Mouse (Mus musculus): ENCODE measurements around the gene Sec62.
"Not testable (repeated sequence)": the region's sequence is repeated elsewhere in the genome, so short reads cannot be mapped to it uniquely, and the experiment has no call there.

Sec62 gene

DNA sequence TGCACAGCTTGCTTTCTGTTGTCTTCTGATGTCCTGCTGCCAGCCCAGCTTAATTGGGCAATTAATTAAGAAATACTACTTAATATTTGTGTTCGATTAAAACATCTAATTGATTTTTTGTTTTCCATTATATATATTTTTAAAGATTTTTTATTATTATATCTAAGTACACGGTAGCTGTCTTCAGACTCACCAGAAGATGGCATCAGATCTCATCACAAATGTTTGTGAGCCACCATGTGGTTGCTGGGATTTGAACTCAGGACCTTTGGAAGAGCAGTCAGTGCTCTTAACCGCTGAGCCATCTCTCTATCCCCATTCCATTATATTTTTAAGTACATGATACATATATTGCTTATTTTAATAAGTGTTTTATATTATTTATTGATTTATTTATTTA, 40.6 kb downstream of the Sec62 start:
- no peak for DNase-seq

DNA sequence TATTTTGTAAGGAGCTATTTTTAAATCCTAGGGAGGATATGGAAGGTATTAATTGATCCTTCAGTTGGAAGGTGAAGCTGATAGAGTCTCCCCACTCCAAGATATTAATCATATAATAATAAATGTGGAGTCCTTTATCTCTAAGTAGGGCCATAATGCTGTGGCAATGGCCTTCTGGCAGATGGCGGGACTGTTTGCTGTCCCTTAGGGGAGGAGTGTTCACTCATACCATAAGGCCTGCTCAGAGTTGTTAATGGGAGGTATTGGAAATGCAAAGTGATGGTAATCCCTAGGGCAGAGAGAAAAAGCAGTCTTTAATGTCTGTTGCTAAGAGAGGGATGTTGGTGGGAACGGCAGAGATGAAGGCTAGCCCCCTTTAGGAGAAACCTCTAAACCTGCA, 53.1 kb downstream of the Sec62 start:
- DNase-seq, result no peak

DNA sequence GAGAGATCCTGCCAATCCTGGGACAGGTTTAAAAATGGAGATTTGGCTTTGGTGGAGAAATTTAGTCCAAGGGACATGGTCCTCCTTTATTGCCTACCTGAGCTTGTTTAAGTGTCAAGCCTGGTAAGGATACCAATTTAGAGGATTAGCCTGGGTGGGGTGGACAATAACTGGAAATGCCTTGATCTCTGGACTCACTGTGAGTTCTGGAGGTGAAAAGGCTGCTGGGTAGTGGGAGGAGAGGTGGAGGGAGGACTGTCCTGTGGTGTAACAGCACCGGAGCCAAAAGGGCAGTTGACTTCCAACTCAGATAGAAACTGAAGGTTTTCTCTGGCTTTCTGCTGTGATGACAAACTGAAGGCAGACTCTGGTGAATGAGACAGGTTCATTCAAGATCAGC, 54.7 kb downstream of the Sec62 start:
- no peak for DNase-seq

DNA sequence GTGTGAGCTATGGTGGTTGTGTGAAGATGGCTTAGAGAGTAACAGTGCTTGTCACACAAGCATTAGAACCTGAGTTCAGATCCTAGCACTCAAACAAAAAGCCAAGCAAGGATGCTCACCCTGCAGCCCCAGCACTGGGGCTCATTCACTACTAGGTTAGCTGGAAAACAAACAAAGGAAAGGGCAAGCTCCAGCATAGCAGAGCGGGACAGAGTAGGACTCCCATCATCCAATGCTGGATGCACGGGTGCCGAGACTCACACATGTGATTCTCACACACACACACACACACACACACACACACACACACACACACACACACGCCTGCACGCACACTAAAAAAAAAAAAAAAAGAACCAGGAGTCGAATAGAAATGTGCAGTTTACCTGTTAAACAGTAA, 58.7 kb downstream of the Sec62 start:
- DNase-seq, result peak; percentile 25

DNA sequence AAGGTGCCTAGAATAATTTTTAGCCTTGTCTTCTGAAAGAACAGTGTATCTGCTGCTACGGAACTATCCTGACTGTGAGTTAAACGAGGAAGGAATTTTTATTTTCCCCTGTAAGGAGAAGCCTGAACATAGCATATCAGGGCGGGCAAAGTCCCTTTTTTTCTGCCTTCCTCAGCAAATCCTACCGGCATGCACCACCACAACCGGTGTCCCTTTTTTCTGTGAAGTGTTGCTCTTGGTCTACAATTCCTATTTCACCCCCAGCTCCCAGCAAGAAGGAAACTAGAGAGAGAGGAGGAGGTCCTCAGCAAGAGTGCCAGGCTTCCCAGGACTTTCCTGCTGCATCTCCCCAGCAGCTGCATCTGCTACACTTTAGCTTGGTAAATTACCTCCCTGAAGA, 60.9 kb downstream of the Sec62 start:
- peak; percentile 36 for DNase-seq

DNA sequence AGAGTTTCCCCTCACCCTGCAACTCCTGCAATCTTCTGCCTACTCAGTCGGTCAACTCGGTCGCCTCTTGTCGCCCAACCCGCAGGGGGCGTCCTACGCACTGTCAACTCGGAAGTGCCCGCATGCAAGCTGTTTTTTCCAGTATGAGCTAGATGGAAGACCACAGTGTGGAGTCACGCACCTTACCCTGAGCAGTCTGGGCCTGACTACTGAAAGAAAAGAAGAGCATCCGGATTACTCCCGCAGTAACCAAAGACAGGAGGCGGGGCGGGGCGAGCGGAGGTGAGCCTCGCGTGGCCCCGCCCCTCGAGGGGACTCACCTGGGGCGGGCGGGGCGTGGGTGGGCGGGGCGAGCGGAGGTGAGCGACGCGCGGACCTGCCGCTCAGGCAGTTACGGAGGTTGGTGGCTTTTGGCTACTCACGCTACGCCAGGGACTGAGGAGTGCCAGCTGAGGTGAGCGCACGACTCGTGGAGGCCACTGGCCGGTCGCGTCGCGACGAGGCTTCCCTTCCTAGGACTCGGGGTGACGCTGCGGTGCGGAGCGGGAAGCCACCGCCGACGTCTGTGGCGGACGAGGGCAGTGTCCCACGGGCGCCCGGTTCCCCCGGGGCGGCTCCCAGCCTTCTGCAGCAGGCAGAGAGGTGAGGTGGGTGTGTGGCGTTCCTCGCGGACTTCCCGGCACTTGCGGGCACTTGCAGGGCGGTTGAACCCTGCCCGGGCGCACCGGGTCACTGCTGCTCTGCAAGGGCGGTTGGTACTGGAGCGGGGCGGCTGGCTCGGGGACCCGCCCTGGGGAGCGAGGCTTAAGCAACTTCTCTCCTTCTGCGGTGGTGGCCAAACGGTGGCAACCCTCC, 63.2 kb downstream of the Sec62 start, which contains the start of gene Gpr160:
Gpr160 (plus strand) TSS at position 347 of the 855 bp plus-strand sequence.
- peak; percentile 86 for DNase-seq

DNA sequence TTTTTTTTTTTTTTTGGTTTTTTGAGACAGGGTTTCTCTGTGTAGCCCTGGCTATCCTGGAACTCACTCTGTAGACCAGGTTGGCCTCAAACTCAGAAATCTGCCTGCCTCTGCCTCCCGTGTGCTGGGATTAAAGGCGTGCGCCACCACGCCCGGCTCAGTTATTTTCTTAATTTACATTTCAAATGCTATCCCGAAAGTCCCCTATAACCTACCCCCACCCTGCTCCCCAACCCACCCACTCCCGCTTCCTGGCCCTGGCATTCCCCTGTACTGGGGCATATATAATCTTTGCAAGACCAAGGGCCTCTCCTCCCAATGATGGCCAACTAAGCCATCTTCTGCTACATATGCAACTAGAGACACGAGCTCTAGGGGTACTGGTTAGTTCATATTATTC, 66.9 kb downstream of the Sec62 start:
- not testable (repeated sequence) for DNase-seq

DNA sequence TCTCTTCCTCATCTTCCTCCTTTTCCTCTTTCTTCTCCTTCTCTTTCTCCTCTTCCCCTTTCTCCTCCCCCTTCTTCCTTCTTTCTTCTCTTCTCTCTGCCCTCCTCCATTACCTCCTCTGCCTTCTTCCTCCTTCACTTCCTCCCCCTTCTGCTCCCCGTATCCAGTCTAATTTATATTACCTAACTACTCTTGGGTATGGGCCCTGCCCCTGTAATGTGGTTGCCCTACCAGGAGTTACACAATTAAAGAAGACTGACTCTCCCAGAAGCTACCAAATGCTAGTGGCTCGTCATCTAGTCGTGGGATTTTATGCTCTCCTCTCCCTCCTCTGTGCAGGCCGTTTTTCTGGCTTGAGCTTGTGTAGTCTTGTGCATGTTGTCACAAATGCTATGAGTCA, 68.0 kb downstream of the Sec62 start:
- DNase-seq, result no peak

DNA sequence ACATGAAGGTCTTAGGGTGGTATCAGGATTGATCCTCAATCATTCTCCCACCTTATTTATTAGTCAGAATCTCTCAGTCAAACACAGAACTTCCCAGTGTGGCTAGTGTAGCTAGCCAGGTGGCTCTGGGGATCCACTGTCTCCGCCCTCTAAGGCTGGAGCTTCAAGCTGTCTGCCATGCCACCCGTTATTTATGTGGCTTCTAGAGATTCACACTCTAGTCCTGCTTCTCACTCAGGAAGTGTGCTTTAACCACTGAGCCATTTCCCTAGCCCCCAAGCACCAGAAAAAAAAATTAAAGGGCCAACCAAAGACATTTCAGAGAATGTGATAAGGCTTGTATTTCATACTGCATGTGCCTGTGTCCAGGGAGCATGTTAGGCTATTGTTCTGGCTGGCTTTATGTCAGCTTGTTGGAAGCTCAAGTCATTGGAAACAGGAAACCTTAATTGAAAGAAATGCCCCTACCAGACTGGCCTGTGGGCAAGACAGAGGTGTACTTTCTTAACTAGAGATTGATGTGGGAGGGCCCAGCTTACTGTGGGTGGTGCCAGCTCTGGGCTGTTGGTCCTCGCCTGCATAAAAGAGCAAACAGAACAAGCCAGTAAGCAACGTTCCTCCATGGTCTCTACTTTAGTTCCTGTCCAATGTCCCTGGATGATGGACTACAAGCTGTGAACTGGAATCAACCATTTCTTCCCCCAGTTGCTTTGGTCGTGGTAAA, 71.2 kb downstream of the Sec62 start:
- DNase-seq, result no peak

DNA sequence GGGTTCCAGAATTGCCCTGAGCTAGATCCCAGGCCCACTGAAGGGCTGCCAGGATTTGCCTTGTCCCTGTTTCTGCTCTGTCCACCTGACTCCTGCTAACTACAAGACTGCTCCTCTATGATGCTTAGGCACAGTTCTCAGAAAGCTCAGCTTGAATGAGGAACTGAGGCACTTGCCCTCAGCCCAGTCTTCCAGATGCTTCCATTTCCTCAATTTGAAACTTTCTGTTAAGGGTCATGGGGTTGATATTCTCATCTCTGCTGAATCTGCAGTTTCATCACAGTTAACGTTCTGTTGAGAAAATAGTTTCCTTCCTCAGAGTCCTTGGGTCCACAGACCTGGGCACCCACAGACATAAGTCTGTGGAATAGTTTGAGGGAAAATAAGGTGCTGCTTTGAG, 72.0 kb downstream of the Sec62 start:
- no peak for DNase-seq

DNA sequence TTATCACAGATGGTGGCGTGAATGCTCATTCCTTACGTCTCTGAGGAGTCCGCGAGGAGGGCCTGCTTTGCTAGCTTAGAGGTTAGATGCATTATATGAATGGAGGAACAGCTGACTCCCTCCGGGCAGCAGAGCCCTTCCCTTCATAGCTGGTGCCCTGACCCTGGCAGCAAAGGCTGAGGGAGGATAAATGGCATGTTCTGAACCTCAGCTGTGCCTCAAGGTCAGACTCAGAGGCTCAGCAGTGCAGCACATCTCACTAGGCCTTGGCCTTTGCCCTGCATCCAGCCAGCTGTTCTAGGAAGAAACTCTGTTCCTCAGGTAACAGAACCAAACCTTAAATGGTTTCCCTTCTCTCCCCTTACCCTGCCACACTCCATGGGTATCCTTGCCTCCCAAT, 75.5 kb downstream of the Sec62 start:
- no peak for DNase-seq

DNA sequence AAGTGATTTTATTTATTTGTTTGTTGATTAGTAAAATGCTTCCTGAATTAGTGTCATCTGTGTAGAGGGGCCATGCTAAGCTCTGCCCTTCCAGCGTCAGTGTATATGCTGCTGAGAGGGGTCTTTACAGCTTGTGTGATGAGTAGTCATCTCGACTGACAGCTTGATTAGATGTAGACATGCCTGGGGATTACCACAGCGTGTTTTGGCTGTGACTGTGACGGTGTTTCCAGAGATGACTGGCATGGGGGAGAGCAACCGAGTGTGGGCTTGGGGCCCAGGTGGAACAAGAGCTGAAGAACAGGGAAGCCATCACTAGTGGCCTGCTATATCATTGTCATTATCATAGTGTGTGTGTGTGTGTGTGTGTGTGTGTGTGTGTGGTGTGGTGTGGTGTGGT, 76.0 kb downstream of the Sec62 start:
- no peak for DNase-seq

DNA sequence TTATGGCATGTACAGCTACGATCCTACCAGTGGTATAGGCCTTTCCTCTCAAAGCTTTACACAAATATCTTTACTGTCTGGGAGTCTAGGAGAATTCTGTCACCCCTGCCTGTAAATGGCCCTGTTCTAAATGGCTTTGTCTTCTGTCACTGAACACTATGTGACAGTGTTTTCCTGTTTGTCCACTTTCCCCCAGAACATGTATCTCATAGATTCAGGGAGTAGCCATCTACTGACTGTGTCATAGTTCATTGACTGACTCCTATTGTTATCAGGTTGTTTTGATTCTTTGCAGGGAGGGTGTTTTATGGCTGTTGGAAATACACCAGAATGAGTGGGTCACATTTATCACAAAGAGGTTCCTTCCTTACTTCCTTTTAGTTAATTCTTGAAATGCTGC, 77.3 kb downstream of the Sec62 start:
- no peak for DNase-seq

All from kidney, postnatal 14 days (tissue).